Mouse (Mus musculus) C2C12 (cell line): Measurements from ENCODE around the gene Scnm1.

Source experiments
- MYOD1 ChIP-seq: IDR thresholded peaks from one replicate; pipeline ENCODE4 v1.6.1; 2011; ENCODE audit warnings: low read depth; ENCODE audit not compliant: control insufficient read depth, insufficient read length
- MYOG ChIP-seq: IDR thresholded peaks from one replicate; pipeline ENCODE4 v1.6.1; 2011; ENCODE audit not compliant: control insufficient read depth, insufficient read length; ENCODE audit errors: extremely low read depth

- TF ChIP-seq MYOD1 (no peak), MYOG (no peak)
Observed at GRCm38 (mm10) chr3:95141474-95141873, 7.7 kb upstream of the Scnm1 start.
